Mouse (Mus musculus) right cerebral cortex, adult 2 months (tissue): Measurements from ENCODE around the gene Cyp4f14.
A peak's percentile ranks its signal among the peaks of the same experiment; 100 is the strongest.
"Not testable (repeated sequence)": the region's sequence is repeated elsewhere in the genome, so short reads cannot be mapped to it uniquely, and the experiment has no call there.

Experiments
- DNase-seq, 2 experiments: peaks; one replicate each; pipeline ENCODE4 v3.0.0; 2021 to 2022; ENCODE audit warnings: low spot score in 2 of 2

The Cyp4f14 gene

GRCm38 (mm10) chr17:32893901-32894300 lies 23.2 kb downstream of the Cyp4f14 start:
- DNase-seq, result no peak

- peak; percentile 88 to 90 for DNase-seq
Measured at GRCm38 (mm10) chr17:32891239-32892180, 25.6 kb downstream of the Cyp4f14 start, which contains the start of gene Zfp870. TSS of gene Zfp870 (minus strand) at chr17:32891642.

GRCm38 (mm10) chr17:32890852-32891238 lies 26.3 kb downstream of the Cyp4f14 start:
- DNase-seq, result no peak

- DNase-seq, result no peak
Measured at GRCm38 (mm10) chr17:32889611-32890010, 27.5 kb downstream of the Cyp4f14 start.

- DNase-seq, result no peak
Measured at GRCm38 (mm10) chr17:32880320-32881218, 36.6 kb downstream of the Cyp4f14 start.

GRCm38 (mm10) chr17:32878773-32879172 lies 38.4 kb downstream of the Cyp4f14 start:
- DNase-seq, result no peak

- no peak for DNase-seq
Measured at GRCm38 (mm10) chr17:32877471-32878171, 39.5 kb downstream of the Cyp4f14 start.

- no peak for DNase-seq
Measured at GRCm38 (mm10) chr17:32872696-32873095, 44.4 kb downstream of the Cyp4f14 start.

- DNase-seq, result no peak
Measured at GRCm38 (mm10) chr17:32872091-32872490, 45.1 kb downstream of the Cyp4f14 start.

- DNase-seq, result no peak
Measured at GRCm38 (mm10) chr17:32871483-32871882, 45.7 kb downstream of the Cyp4f14 start.

- DNase-seq, result not testable (repeated sequence)
Measured at GRCm38 (mm10) chr17:32867266-32867665, 49.9 kb downstream of the Cyp4f14 start.

- not testable (repeated sequence) for DNase-seq
Measured at GRCm38 (mm10) chr17:32856713-32857112, 60.4 kb downstream of the Cyp4f14 start.
